Mouse (Mus musculus): ENCODE data around the gene Arhgef16. TPM values are rescaled to one million over a fixed set of nuclear protein-coding genes. Genes with fewer than 3 reads are reported as not detected.

Arhgef16 gene
- polyA plus RNA-seq, 1 experiment from 2014 or later, result 1.8 TPM

Other genes with a start within 250 kb of the Arhgef16 start
- gene Trp73, start 161.5 kb downstream of the Arhgef16 start, polyA plus RNA-seq (2015; fragmentation: Nextera tagmentation; extraction: Ambion mirVana), result 0.26 and 0.36 TPM in 2 replicates
- gene Wrap73, start 159.3 kb downstream of the Arhgef16 start, polyA plus RNA-seq (2015; fragmentation: Nextera tagmentation; extraction: Ambion mirVana), result 19.5 and 25.7 TPM in 2 replicates
- gene Tprgl, start 141.0 kb downstream of the Arhgef16 start, polyA plus RNA-seq (2015; fragmentation: Nextera tagmentation; extraction: Ambion mirVana), result 116 and 145 TPM in 2 replicates
- gene Megf6, start 130.9 kb downstream of the Arhgef16 start, polyA plus RNA-seq (2015; fragmentation: Nextera tagmentation; extraction: Ambion mirVana), result 31.5 and 47.7 TPM in 2 replicates
- gene B230104I21Rik, start 34.5 kb upstream of the Arhgef16 start, polyA plus RNA-seq (2015; fragmentation: Nextera tagmentation; extraction: Ambion mirVana), result not detected in 2 replicates

Measured in heart, embryonic 15.5 days (tissue).